Mouse (Mus musculus) olfactory bulb, adult 2 months (tissue): ENCODE measurements around the gene U2af1. TPM values are rescaled to one million over a fixed set of nuclear protein-coding genes. Genes with fewer than 3 reads are reported as not detected.

ENCODE experiments used
- H3K27ac ChIP-seq: fragments of 200-500 bp; 2 replicates; pipeline ENCODE4 v1.5.1; 2012; ENCODE audit warnings: low read depth, low read length; ENCODE audit not compliant: insufficient read depth
- H3K4me1 ChIP-seq: fragments of 200-500 bp; 2 replicates; pipeline ENCODE4 v1.6.1; 2012; ENCODE audit warnings: low read length; ENCODE audit not compliant: control insufficient read depth, insufficient read depth
- H3K4me3 ChIP-seq: fragments of 200-500 bp; 2 replicates; pipeline ENCODE4 v1.5.1; 2012; ENCODE audit warnings: mild to moderate bottlenecking, low read depth, low read length, moderate library complexity; ENCODE audit not compliant: insufficient read depth
- CTCF ChIP-seq: fragments of 200-500 bp; IDR thresholded peaks from 2 replicates; pipeline ENCODE4 v1.5.1; 2012; ENCODE audit warnings: low read depth, mild to moderate bottlenecking, low read length, moderate library complexity; ENCODE audit not compliant: insufficient read depth
- POLR2A ChIP-seq: fragments of 200-500 bp; IDR thresholded peaks from 2 replicates; pipeline ENCODE4 v1.6.1; 2012; ENCODE audit warnings: mild to moderate bottlenecking, low read depth, low read length, moderate library complexity; ENCODE audit not compliant: insufficient read depth
- WGBS: fragments of 180-500 bp; shearing (Covaris S2); methylation state at CpG from one replicate; pipeline ENCODE4 v1.1.7; 2018; 5-methylcytosine and 5-hydroxymethylcytosine counted together
- polyA plus RNA-seq: library from polyadenylated mRNA; stranded (reverse); fragments of >200 nt; gene quantifications from 2 replicates; pipeline ENCODE4 v1.2.4, GENCODE M21; 2012; ENCODE audit warnings: low replicate concordance; ENCODE audit not compliant: missing spikeins, insufficient read depth, insufficient read length

U2af1 gene
- polyA plus RNA-seq, 1 experiment = 633 TPM

- no peak overlapping the region for H3K4me3 ChIP-seq
- no peak overlapping the region for H3K27ac ChIP-seq
- H3K4me1 ChIP-seq = peaks cover 4% of the 10 kb centered on the region; the same call in 1 of the 2 replicates
- WGBS = 81% methylated on average over 14 of the region's 14 CpGs
- no peak for TF ChIP-seq POLR2A
- no peak for TF ChIP-seq CTCF
Measured at GRCm38 (mm10) chr17:31652152-31652551, 6.5 kb downstream of the U2af1 start.

GRCm38 (mm10) chr17:31646199-31647002 lies 12.3 kb downstream of the U2af1 start:
- no peak overlapping the region for H3K27ac ChIP-seq
- 97% methylated on average over 5 of the region's 5 CpGs for WGBS
- no peaks in the 10 kb centered on the region for H3K4me1 ChIP-seq
- H3K4me3 ChIP-seq = no peak overlapping the region
- TF ChIP-seq POLR2A = no peak
- TF ChIP-seq CTCF = no peak

DNA sequence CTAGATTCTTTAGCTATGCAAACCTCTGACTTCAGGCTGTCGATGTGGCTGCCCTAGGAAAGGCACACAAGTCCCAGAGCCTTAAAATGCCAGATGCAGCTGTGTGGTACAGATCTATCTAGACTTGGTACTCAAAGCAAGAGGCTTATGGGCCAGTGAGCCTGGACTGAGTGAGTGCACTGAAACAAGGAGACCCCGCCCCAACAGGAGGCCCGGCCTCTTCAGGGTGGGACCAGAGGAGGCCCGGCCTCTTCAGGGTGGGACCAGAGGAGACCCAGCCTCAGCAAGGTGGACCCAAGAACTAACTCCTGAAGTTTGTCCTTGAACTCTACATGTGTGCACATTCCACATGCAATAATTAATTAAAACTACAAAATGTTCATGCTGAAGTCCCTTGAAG lies 15.8 kb downstream of the U2af1 start:
- Histone ChIP-seq H3K4me3 (no peak overlapping the region), H3K27ac (no peak overlapping the region), H3K4me1 (no peaks in the 10 kb centered on the region)
- WGBS = 81% methylated on average over 4 of the region's 4 CpGs
- no peak for TF ChIP-seq POLR2A
- no peak for TF ChIP-seq CTCF

- Histone ChIP-seq H3K27ac (no peak overlapping the region), H3K4me1 (peaks cover 2% of the 10 kb centered on the region), H3K4me3 (no peak overlapping the region)
- TF ChIP-seq CTCF = no peak
- 45% methylated on average over 8 of the region's 8 CpGs for WGBS
Measured at GRCm38 (mm10) chr17:31642331-31642730, 16.4 kb downstream of the U2af1 start.

GRCm38 (mm10) chr17:31639651-31640050 lies 19.0 kb downstream of the U2af1 start:
- Histone ChIP-seq H3K27ac (no peak overlapping the region), H3K4me1 (peaks cover 13% of the 10 kb centered on the region), H3K4me3 (no peak overlapping the region)
- WGBS = 43% methylated on average over 4 of the region's 4 CpGs
- TF ChIP-seq POLR2A = no peak

- WGBS = 38% methylated on average over 9 of the region's 9 CpGs
Measured at GRCm38 (mm10) chr17:31637866-31638570, 20.7 kb downstream of the U2af1 start.

DNA sequence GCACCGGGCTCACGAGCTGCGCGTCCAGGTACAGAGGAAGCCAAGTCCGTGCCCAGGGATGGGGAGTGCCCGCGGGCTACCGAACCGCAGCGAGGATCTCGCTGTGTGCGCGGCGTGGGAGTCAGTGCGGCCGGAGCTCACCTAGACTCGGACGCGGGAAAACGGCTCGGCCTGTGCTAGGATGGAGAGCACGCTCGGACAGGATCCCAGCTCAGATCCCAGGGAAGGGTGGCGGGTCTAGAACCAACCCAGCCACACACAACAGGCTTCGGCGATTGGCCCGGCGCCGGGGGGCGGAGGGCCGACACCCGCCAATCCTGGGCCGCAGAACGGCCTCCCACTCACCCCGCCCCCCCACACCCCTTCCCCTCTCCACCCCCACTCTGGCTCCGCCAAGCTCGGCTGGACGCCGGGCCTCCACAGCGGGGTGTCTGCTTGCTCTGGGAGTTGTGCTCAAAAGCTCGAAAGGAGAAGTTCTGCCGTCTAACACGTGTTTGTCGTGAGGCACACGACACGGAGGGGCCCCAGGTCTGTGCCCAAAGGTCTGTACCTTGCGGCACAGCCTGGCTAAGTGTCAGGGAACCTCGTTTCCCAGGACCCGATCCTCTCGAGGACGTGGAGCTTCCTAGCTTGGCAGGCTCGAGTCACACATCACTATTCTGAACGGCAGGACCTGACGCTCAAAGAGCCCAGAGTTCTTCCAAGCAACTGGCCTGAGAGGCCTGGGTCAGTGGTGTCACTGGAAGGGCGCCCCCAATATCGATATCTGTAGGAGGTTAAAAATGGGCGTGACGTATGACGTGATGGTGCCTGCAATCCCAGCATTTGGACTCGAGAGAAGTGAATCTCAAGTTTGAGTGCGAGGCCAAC lies 21.5 kb downstream of the U2af1 start, which contains the start of gene Cbs:
Gene Cbs (minus strand): TSS at position 297 of the 870 bp plus-strand sequence.
- Histone ChIP-seq H3K4me3 (peak within 1 kb of the TSS; percentile 54), H3K27ac (peak within 1 kb of the TSS; percentile 31; the same call in 1 of the 2 replicates), H3K4me1 (peaks cover 13% of the 10 kb centered on the region)
- TF ChIP-seq CTCF = no peak
- TF ChIP-seq POLR2A = no peak
- WGBS = 6% methylated on average over 61 of the region's 61 CpGs

More at GRCm38 (mm10) chr17:31637866-31638570, 20.7 kb downstream of the U2af1 start:
- H3K4me3 ChIP-seq = no peak overlapping the region
- TF ChIP-seq CTCF (no peak), POLR2A (no peak)
- peaks cover 13% of the 10 kb centered on the region for H3K4me1 ChIP-seq
- peak overlapping the region; percentile 31; the same call in 1 of the 2 replicates for H3K27ac ChIP-seq

- H3K27ac ChIP-seq = no peak overlapping the region
Measured at GRCm38 (mm10) chr17:31636277-31636941, 22.3 kb downstream of the U2af1 start.

More at GRCm38 (mm10) chr17:31636277-31636941, 22.3 kb downstream of the U2af1 start:
- Histone ChIP-seq H3K4me1 (peaks cover 14% of the 10 kb centered on the region), H3K4me3 (peak overlapping the region; percentile 54)
- TF ChIP-seq CTCF (no peak), POLR2A (no peak)
- 5% methylated on average over 45 of the region's 45 CpGs for WGBS
